Mouse (Mus musculus) left cerebral cortex, postnatal 36 days (tissue): ENCODE data around the gene BC037034. TPM values are rescaled to one million over a fixed set of nuclear protein-coding genes. Genes with fewer than 3 reads are reported as not detected.

ENCODE experiments used
- DNase-seq, 2 experiments: peaks; one replicate each; pipeline ENCODE4 v3.0.0; 2021 to 2022; ENCODE audit warnings: low spot score in 2 of 2, mixed read lengths in 1 of 2
- intact Hi-C: fragments of 180-260 bp; cut with DNase I; formaldehyde crosslinking; loops from one replicate; pipeline ENCODE4 v1.15.1; 2025
- total RNA-seq, 2 experiments: library from RNA; stranded (reverse); gene quantifications; 2 replicates each; pipeline ENCODE4 v1.2.3; 2021

The BC037034 gene
- total RNA-seq: 10 to 100 TPM; 59.2 to 68.2 TPM

DNA sequence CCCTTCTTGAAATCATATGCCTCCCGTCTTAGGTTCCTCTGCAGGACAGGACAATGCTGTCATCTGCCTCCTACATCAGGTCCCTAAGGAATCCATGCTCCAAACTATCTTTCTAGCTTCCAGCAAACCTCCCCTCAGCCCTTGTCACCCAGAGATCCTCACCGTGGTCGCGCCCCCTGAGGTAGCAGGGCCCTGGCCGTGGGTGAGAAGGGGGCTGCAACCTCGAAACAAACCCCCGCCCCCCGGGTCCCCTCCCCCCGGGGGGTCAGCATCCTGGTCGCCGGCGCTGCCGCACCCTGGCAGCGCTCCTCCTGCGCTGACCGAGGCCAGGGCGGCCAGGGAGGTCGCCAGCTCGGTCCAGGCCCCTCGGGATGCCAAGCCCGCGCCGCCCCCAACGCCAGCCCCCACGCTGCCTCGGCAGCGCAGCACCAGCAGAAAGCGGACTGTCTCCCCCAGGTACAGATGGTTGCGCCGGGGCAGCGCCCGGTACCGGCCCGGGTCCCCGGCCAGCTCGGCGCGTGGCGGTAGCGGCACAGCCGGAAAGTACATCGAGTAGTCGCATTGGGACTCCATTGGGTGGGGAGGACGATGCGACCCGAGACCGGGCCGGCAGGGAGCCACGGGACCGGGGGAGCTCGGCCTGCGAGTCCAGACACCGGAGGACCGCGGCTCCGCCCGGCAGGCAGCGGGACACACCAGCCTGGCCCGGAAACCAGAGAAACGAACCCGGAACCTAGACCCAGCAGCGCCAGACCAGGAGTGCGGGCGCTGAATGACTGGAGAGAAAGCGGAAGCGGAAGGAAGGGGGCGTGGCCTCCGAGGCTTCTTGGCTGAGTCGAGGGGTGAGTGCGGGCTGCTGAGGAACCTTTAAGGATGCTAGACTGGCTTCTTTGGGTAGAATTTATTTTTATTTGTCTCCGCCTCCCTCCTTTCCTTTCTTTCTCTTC is at the start of gene BC037034:
Gene BC037034 (minus strand): TSS at position 774 of the 947 bp plus-strand sequence.
- intact Hi-C loops: loop anchor here (5.0 kb wide), 1 partner anchor 179 kb away; the partner anchor contains the start of gene Zfp157
- peak; percentile 89 to 92 for DNase-seq

DNA sequence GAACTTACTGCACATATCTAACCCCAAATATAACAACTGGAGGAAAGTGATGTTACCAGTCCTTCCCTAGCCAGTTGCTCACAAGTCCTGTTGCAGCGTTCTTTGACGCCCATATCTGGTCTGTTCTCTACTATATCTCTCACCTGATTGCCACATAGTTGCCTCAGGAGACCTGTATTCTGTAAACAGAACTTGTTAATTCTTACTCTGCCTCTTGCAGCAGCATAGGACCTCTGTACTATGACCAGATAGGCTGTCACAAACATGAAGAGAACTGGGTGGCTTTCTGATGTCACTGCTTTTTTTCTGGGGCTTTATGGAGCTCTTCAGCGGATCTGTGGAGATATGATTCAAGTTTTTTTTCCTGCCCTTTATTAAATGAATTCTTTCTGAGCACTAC is 49.0 kb upstream of the BC037034 start:
- intact Hi-C loops: no loop called here
- DNase-seq: no peak

DNA sequence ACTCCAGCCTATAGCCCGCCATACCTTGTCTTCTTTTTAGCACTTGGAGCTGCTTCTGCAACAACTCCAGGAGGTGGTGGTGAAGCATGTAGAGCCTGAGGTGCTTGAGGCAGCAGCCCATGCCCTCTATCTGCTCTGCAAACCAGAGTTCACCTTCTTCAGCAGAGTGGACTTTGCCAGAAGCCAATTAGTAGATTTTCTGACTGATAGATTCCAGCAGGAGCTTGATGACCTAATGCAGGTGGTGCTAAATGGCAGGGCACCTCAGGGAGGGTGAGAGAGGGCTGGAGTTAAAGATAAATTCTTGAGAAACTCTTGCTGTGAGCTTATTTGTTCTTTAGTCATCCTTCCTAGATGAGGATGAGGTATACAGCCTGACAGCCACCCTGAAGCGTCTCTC is 35.8 kb upstream of the BC037034 start:
- intact Hi-C loops: no loop called here
- DNase-seq: no peak

DNA sequence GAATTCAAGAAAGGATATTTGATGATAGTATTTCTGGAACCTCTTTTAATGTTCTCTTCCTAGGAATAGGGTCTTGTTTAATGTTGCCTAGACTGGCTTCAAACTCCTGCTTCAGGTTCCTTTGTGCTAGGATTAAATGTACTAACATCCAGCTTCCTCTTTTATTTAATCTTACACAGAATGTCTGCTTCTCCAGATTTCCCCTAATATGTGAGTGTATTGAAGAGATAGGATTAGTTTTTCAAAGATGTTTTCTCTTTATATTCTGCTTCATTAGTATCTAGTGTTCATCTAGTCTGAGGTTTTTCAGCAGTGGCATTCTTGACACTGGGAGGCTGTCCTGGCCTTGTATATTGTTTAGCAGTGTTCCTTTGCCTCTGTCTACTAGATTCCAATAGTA is 30.3 kb upstream of the BC037034 start:
- intact Hi-C loops: no loop called here
- no peak for DNase-seq

DNA sequence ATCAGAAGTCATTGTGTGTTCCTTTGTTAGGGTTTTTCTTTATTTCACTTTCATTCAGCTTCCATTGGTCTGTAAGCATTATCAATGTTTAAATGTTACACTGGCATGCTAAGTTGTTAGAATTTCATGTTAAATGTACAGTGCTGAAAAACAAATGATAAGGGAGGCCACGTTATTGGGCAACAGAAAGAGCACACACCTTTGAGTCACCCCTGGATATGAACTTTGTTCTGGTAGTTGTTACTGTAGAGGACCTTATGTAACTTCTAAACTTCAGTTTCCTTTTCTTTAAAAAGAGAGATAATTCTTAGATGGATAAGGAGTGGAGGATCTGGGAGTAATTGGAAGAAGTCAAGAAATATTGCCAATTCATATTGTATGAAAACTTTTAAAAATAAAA is 27.8 kb upstream of the BC037034 start:
- intact Hi-C loops: no loop called here
- DNase-seq: no peak

- intact Hi-C loops: no loop called here
- no peak for DNase-seq
These were observed 24.0 kb upstream of the BC037034 start for GRCm38 (mm10) chr5:138287861-138288260.

DNA sequence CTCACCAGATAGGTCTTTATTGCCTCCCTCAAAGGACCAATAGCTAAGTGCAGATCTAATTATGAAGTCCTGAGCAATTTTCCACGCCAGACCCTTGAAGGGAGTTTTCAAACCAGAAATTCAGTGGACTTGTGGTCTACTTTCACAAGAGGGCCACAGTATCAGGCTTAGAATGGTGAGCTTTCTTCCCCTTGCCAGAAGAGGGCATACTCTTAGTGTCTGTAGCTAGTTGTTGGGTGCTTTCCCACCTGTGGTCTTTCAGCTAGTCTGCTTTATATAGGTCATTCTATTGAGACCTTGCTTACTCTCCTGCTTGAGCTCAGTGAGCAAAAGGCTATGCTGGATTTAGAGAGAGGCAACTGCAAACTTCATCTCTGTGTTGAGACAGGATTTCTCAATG is 19.7 kb upstream of the BC037034 start:
- intact Hi-C loops: no loop called here
- DNase-seq: no peak

- intact Hi-C loops: no loop called here
- no peak for DNase-seq
These were observed 18.0 kb upstream of the BC037034 start for GRCm38 (mm10) chr5:138281798-138282197.

DNA sequence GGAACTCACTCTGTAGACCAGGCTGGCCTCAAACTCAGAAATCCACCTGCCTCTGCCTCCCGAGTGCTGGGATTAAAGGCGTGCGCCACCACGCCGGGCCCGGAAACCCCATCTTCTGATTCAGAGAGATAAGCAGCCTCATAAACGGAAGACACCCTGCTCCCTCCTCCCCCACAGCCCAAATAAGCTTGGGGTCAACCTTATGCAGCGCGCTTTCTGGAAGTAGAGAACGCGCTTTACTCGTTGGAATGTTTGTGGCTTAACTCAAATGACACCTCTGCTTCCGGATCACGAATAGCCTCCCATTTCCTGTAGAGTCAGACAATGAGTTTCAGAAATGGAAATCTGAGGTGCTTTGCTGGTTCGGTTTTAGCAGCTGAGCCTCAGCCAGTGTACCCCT is 17.0 kb upstream of the BC037034 start:
- no peak for DNase-seq
- intact Hi-C loops: no loop called here

DNA sequence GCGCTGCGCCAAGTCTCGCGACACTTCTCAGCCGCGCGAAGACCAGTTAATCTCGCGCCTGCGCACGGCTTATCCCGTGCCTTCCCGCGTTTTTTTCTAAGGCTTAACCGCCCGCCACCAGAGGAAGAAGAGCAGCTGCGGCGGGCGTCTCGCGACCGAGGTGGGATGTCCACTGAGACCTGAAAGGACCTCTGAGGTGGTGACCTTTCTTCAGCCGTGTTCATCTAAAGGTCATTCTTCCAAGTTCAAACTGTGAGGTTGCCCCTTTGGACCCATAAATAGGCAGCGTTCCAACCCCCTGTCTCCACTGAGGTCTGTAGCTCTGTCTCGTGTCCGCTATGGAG is 16.6 kb upstream of the BC037034 start:
- intact Hi-C loops: no loop called here
- DNase-seq: no peak

GRCm38 (mm10) chr5:138279585-138280424 is 16.0 kb upstream of the BC037034 start, which contains the start of the genes Gm43720, Gpc2 and Stag3:
Gene Gm43720, minus strand, starts transcription at chr5:138279958.
Gene Gpc2, minus strand, starts transcription at chr5:138280005.
Gene Stag3, plus strand, starts transcription at chr5:138280240.
- intact Hi-C loops: no loop called here
- peak; percentile 61 to 64 for DNase-seq

DNA sequence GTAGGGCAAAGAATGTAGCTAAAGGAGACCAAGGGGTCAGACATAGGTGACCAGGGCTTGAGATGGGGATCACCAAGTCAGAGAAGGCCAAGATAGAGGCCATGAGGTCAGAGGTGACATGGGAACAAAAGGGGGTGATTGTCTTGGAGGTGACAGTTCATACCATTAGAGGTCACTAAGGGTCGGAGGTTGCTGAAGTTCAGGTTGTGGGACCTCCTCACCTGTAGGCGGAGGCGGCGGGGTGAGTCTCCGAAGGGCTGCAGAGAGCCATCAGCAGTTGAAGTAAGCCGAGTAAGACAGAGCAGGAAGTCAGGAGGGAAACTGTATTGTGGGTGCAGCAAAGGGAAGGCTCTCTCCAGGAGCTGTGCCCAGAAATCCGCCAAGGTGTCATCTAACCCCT is 14.2 kb upstream of the BC037034 start:
- intact Hi-C loops: no loop called here

DNA sequence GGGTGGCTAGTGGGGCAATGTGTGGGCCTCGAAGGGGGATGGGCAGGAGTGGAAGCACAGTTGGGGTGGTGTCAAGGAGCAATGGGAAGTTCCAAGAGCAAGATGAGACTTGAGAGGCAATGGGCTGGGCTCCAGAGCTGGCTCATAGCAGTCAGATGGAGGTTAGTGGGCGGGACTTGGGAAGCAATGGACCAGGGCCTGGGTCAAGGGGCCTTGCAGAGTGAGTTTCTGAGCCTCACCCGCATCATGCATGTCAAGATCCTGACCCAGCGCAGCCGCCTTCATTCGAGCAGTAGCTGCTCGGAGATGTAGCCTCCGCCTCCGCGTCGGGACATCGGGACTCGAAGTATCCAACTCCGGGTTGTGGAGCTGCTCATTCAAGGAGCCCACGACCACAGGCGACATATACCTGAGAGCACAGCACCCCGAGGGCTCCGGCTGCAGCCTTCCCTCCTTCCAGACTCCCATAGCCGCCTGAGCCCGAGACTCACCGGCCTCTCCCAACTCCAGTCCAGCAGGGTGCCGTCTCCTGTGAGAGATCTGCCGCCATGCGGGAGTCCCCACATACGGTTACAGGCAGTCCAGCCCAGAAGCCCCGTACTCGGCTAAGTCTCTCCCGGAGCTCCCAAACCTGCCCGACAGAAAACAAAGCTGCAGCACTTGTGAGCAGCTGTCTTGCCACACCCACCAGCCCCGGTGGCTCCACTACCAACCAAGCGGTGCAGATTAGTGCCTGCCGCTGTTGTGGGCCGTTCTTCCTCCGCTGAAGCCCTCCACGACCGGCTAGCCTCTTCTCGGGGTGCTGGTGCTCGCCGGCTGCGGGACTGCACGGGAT is 11.6 kb upstream of the BC037034 start:
- intact Hi-C loops: no loop called here
- no peak for DNase-seq

More for the DNA sequence above, 14.2 kb upstream of the BC037034 start:
- DNase-seq: no peak

- intact Hi-C loops: no loop called here
- DNase-seq: no peak
These were observed 10.4 kb upstream of the BC037034 start for GRCm38 (mm10) chr5:138274186-138274585.

- no peak for DNase-seq
- intact Hi-C loops: no loop called here
These were observed 8.6 kb upstream of the BC037034 start, which contains the start of gene Gal3st4 for GRCm38 (mm10) chr5:138272409-138272923. Gene Gal3st4, minus strand, starts transcription at chr5:138272840.

DNA sequence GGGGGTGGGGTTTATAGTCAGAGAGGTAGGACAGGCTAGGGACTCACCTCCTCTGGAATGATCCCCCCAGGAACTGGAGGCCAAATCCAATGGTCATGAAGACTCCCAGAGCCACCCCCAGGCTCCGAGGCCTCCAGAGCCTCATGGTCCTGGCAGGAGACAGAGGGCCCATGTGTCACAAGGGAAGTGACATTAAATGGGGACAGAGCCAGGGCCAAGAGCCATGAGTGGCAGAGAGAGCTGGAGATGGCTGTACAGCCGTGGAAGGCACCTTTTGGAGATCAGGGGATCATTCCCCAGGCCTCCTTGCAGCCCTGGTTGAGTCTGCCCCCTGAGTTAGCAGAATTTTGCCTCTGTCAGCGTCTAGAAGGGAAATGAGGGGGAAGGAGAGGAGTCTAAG is 7.4 kb upstream of the BC037034 start:
- intact Hi-C loops: no loop called here
- no peak for DNase-seq

DNA sequence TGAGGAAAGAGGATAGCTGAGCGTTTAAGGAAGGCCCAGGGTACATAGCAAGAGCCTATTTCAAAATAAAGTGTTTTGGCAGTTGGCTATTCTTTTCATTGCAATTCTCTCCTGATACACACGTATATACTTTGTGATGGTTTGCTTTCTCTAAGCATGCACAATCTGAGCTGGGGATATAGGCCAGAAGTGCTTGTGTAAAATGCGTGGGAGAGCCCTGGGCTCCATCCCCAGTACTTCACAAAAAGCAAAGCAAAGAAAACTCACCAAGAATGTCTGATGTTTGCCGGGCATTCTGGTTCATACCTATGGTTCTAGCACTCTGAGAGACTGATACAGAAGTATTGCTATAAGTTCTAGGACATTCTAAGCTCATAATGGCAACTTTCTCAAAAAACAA is 5.1 kb upstream of the BC037034 start:
- intact Hi-C loops: no loop called here
- no peak for DNase-seq

DNA sequence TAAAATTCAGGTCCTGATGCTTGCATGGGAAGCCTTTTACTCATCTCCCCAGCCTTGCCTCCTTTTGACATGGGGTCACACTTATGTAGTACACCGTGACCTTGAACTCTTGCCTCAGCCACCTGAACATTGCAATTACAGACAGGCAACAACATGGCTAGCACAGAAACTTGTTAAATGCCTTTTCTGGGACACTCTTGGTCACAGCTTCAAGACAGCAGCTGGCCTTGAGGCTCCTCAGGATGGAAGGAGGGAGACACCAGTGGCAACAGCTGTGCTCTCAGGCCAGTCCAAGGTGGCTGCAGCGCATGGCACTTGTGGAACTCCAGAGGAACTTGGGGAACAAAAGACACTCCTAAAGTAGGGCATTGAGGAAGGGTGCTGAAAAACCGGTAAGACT is 3.3 kb upstream of the BC037034 start:
- intact Hi-C loops: no loop called here
- no peak for DNase-seq

DNA sequence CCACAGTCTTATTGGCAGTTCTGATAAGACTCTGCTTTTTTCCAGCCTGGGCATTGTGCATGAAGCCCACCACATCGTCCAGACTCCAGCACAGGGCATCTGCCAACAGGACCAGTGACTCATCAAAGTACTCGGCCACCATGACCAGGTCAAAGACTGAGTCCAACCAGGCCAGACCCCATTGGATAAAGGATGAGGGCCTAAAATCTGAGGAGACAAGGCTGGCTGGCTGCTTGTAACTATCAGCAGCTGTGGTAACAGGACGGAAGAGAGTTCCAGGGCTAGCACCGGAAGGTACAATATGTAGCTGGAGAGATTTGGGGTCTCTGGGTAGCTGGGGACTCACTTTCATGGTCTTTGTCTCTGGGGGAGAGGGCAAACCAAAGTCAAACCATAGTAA is 1.9 kb upstream of the BC037034 start:
- DNase-seq: no peak
- intact Hi-C loops: no loop called here
